Mouse (Mus musculus) cerebellum, adult 11-12 months (tissue): ENCODE measurements around the gene Gm20795.
"Not testable (repeated sequence)": the region's sequence is repeated elsewhere in the genome, so short reads cannot be mapped to it uniquely, and the experiment has no call there.

ENCODE experiments used
- DNase-seq: peaks from one replicate; pipeline ENCODE4 v3.0.0; 2022

Gene Gm20795

DNA sequence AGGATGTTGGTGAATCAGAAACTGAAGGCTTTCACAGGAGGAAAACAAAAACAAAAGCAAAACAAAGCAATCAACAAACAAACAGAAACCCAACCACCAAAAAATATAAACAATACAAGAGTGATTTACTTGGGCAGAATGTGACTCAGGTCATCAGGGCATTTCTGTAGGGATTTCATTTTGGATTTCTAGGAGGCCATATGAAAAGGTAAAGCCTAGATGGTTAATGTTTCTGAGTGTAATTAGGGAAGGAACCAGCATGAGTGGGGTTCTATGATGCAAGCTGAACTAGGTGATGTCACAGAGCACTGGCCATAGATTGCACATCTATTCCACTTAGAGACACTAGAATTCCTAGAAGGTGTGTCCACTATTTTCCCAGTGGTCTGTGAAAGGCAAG, at the start of gene Gm20795:
Gene Gm20795, plus strand, starts transcription at position 301 of the 400 bp plus-strand sequence.
- DNase-seq = not testable (repeated sequence)

GRCm38 (mm10) chrY:40775665-40776064, 29.0 kb upstream of the Gm20795 start, which contains the start of gene Gm21797:
Gene Gm21797, minus strand, starts transcription at chrY:40775765.
- DNase-seq = not testable (repeated sequence)
